Mouse (Mus musculus) neural tube, embryonic 15.5 days (tissue): ENCODE measurements around the gene Zfp319. TPM values are rescaled to one million over a fixed set of nuclear protein-coding genes. Genes with fewer than 3 reads are reported as not detected.

Experiments used
- ATAC-seq: fragments of 200-750 bp; cut with Nextera tagmentation; 2 replicates; pipeline ENCODE4 v1.8.0; 2017; ENCODE audit warnings: mild to moderate bottlenecking, moderate TSS enrichment, moderate library complexity; ENCODE audit not compliant: low FRiP score
- H3K27ac ChIP-seq: fragments of 300-500 bp; sonication (generic); replicated peaks from 2 replicates; pipeline ENCODE4 v1.5.1; 2015; ENCODE audit warnings: mild to moderate bottlenecking, inconsistent platforms
- H3K27me3 ChIP-seq: fragments of 300-500 bp; sonication (generic); replicated peaks from 2 replicates; pipeline ENCODE4 v1.6.1; 2015; ENCODE audit warnings: inconsistent platforms
- H3K36me3 ChIP-seq: fragments of 300-500 bp; sonication (generic); 2 replicates; pipeline ENCODE4 v1.6.1; 2015; ENCODE audit warnings: inconsistent platforms
- H3K4me1 ChIP-seq: fragments of 300-500 bp; sonication (generic); 2 replicates; pipeline ENCODE4 v1.6.1; 2015; ENCODE audit warnings: inconsistent platforms
- H3K4me2 ChIP-seq: fragments of 300-500 bp; sonication (generic); 2 replicates; pipeline ENCODE4 v1.6.1; 2015; ENCODE audit warnings: inconsistent platforms, mild to moderate bottlenecking, moderate library complexity
- H3K4me3 ChIP-seq: fragments of 300-500 bp; sonication (generic); replicated peaks from 2 replicates; pipeline ENCODE4 v1.5.1; 2015; ENCODE audit warnings: mild to moderate bottlenecking, inconsistent platforms
- H3K9ac ChIP-seq: fragments of 300-500 bp; sonication (generic); replicated peaks from 2 replicates; pipeline ENCODE4 v1.6.1; 2015; ENCODE audit warnings: mild to moderate bottlenecking, inconsistent platforms
- H3K9me3 ChIP-seq: fragments of 300-500 bp; sonication (generic); replicated peaks from 2 replicates; pipeline ENCODE4 v1.6.1; 2016; ENCODE audit warnings: inconsistent platforms
- WGBS: fragments of 180-500 bp; shearing (Covaris S2); methylation state at CpG from one replicate; pipeline ENCODE4 v1.1.7; 2015; ENCODE audit warnings: mixed read lengths; 5-methylcytosine and 5-hydroxymethylcytosine counted together
- polyA plus RNA-seq: library from polyadenylated mRNA; unstranded; fragments of >200 nt; fragmentation: Nextera tagmentation; extraction: Ambion mirVana; gene quantifications from 2 replicates; pipeline ENCODE4 v1.2.1, GENCODE M21; 2015

Zfp319 gene
- polyA plus RNA-seq, 1 experiment from 2014 or later, result 12.6 TPM

- ATAC-seq, result no peak
- Histone ChIP-seq H3K4me2 (0 out of 2 replicates have a peak overlapping the region, but pooled peaks have one; percentile 19), H3K27me3 (no peaks in the 10 kb centered on the region), H3K9ac (no peak overlapping the region), H3K36me3 (no peaks in the 10 kb centered on the region), H3K9me3 (no peaks in the 10 kb centered on the region), H3K4me1 (no peaks in the 10 kb centered on the region), H3K4me3 (no peak overlapping the region), H3K27ac (no peak overlapping the region)
- 77% methylated on average over 11 of the region's 11 CpGs for WGBS
Observed at GRCm38 (mm10) chr8:95293172-95293571, 38.6 kb downstream of the Zfp319 start.

- no peak for ATAC-seq
- Histone ChIP-seq H3K4me2 (no peak overlapping the region), H3K4me3 (no peak overlapping the region), H3K4me1 (no peaks in the 10 kb centered on the region), H3K9me3 (no peaks in the 10 kb centered on the region), H3K27ac (no peak overlapping the region), H3K9ac (no peak overlapping the region), H3K27me3 (no peaks in the 10 kb centered on the region), H3K36me3 (no peaks in the 10 kb centered on the region)
- 72% methylated on average over 6 of the region's 6 CpGs for WGBS
Observed at GRCm38 (mm10) chr8:95289066-95289650, 42.6 kb downstream of the Zfp319 start.

GRCm38 (mm10) chr8:95281493-95281892 lies 50.3 kb downstream of the Zfp319 start:
- H3K27ac ChIP-seq, result no peak overlapping the region

More at GRCm38 (mm10) chr8:95281493-95281892, 50.3 kb downstream of the Zfp319 start:
- H3K9ac ChIP-seq, result no peak overlapping the region; the same call in 1 of the 2 replicates
- H3K4me1 ChIP-seq, result peaks cover 8% of the 10 kb centered on the region
- H3K36me3 ChIP-seq, result no peaks in the 10 kb centered on the region
- peak; percentile 68 for ATAC-seq
- H3K4me2 ChIP-seq, result no peak overlapping the region
- H3K9me3 ChIP-seq, result no peaks in the 10 kb centered on the region
- WGBS, result 62% methylated on average over 5 of the region's 5 CpGs
- H3K27me3 ChIP-seq, result no peaks in the 10 kb centered on the region
- H3K4me3 ChIP-seq, result no peak overlapping the region

Other genes starting within 250 kb of the Zfp319 start
- gene Kifc3, start 129.1 kb downstream of the Zfp319 start, polyA plus RNA-seq, result 27.2 and 28.5 TPM in 2 replicates
- gene Cngb1, start 25.4 kb downstream of the Zfp319 start, polyA plus RNA-seq, result 0.26 and 0.86 TPM in 2 replicates
- gene Tepp, start 21.4 kb downstream of the Zfp319 start, polyA plus RNA-seq, result 1.7 and 2.5 TPM in 2 replicates
- 30.1 and 33.0 TPM in 2 replicates for gene Usb1, start 334 bp upstream of the Zfp319 start, polyA plus RNA-seq
- 20.9 and 21.4 TPM in 2 replicates for gene Mmp15, start 20.3 kb upstream of the Zfp319 start, polyA plus RNA-seq
- gene Cfap20, start 102.9 kb upstream of the Zfp319 start, polyA plus RNA-seq, result 121 and 123 TPM in 2 replicates
- gene Csnk2a2, start 158.1 kb upstream of the Zfp319 start, polyA plus RNA-seq, result 7.3 and 8.5 TPM in 2 replicates
- 0.78 and 1.0 TPM in 2 replicates for gene Ccdc113, start 202.1 kb upstream of the Zfp319 start, polyA plus RNA-seq
- gene Prss54, start 244.4 kb upstream of the Zfp319 start, polyA plus RNA-seq, result not detected in 2 replicates